Comparison of ENCODE assay signal across 23 mouse cellular contexts in the genomic region with DNA sequence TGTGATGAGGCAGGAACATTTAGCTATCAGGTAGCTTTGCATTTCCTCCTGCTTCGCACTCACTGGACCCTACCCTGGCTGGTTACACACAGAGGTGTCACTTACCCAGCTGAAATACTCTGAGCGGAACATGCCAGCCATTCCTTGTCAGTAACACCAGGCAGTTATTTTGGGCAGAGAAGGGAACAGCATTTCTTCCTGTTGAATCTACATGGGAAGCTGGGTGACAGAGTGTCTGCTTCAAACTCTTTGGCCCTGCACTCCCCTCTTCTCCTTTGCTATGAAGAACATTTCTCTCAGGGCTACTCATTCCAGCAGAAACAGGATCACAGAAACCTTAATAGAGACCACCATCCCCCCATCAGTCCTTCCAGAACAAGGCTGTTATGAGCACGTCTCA. TPM values are rescaled to one million over a fixed set of nuclear protein-coding genes. Genes with fewer than 3 reads are reported as not detected.
DNase-seq lines count a peak whose midpoint lies in the region; ATAC-seq and TF ChIP-seq lines count a peak whose summit lies in the region.
"Had no signal": no experiment of that assay in that cellular context is flagged by ENCODE, and none has a peak within 500 bp of the region (broad histone marks: within the 10 kb centered on the region; RNA-seq: fewer than 3 reads in every experiment).

No protein-coding gene starts in this region.

- H3K4me2 ChIP-seq in intestine, postnatal 0 days (replicated peaks; ENCODE audit: low read depth): 0 out of 2 replicates have a peak overlapping the region, but pooled peaks have one; percentile 13
- H3K4me2 ChIP-seq: embryonic facial prominence, embryonic 15.5 days; hindbrain, embryonic 13.5 days; limb, embryonic 12.5 days; neural tube, embryonic 12.5 days had no signal

- no peak for ATAC-seq in intestine, postnatal 0 days
- ATAC-seq: forebrain, embryonic 14.5 days; Patski had no signal

- no peak overlapping the region for H3K4me3 ChIP-seq in gastrocnemius, adult 2 months
- H3K4me3 ChIP-seq in lung, adult 2 months (replicated peaks; ENCODE audit: extremely low read depth, low read depth, low read length): no peak overlapping the region
- H3K4me3 ChIP-seq in intestine, postnatal 0 days (ENCODE audit: low read depth, low read length): no peak overlapping the region
- H3K4me3 ChIP-seq in limb, embryonic 10.5 days: no peak overlapping the region
- H3K4me3 ChIP-seq: embryonic facial prominence, embryonic 15.5 days; hindbrain, embryonic 13.5 days; limb, embryonic 12.5 days; neural tube, embryonic 12.5 days had no signal

- peak overlapping the region; percentile 25; the same call in 1 of the 2 replicates for H3K27ac ChIP-seq in gastrocnemius, adult 2 months
- H3K27ac ChIP-seq in intestine, postnatal 0 days (ENCODE audit: low read depth, low read length): peak overlapping the region; percentile 66
- no peak overlapping the region for H3K27ac ChIP-seq in limb, embryonic 10.5 days
- H3K27ac ChIP-seq: embryonic facial prominence, embryonic 15.5 days; hindbrain, embryonic 13.5 days; limb, embryonic 12.5 days; neural tube, embryonic 12.5 days had no signal

- H3K9ac ChIP-seq in intestine, postnatal 0 days (ENCODE audit: low read depth, low read length): no peak overlapping the region
- H3K9ac ChIP-seq: embryonic facial prominence, embryonic 15.5 days; hindbrain, embryonic 13.5 days; limb, embryonic 12.5 days; neural tube, embryonic 12.5 days had no signal

- no peaks in the 10 kb centered on the region for H3K36me3 ChIP-seq in intestine, postnatal 0 days (ENCODE audit: control insufficient read depth, insufficient read depth)
- H3K36me3 ChIP-seq in limb, embryonic 10.5 days: no peaks in the 10 kb centered on the region
- H3K36me3 ChIP-seq: embryonic facial prominence, embryonic 15.5 days; hindbrain, embryonic 13.5 days; limb, embryonic 12.5 days; neural tube, embryonic 12.5 days had no signal

- DNase-seq in gastrocnemius, adult 2 months: peak; percentile 42
- no peak for DNase-seq in gastrocnemius, postnatal 25 days
- peak; percentile 35 to 52 for DNase-seq in lung, adult 18-20 months
- no peak for DNase-seq in lung, adult 2 months
- peak; percentile 30 for DNase-seq in skeletal muscle tissue, adult 2 months (ENCODE audit: low read depth, low spot score)
- DNase-seq in embryo, embryonic 11 days: no peak
- no peak for DNase-seq in limb, embryonic 10.5 days (ENCODE audit: low spot score)
- DNase-seq: cerebellum, adult 18-20 months; gastrocnemius, postnatal 10 days; kidney, postnatal 10 days; midbrain, embryonic 14.5 days; thymus, postnatal 25 days had no signal

- TF ChIP-seq POLR2A in lung, adult 2 months (IDR thresholded peaks at IDR 0.05; ENCODE audit: borderline replicate concordance, extremely low read depth, low read depth, low read length): no peak

- H3K4me1 ChIP-seq in lung, adult 2 months (ENCODE audit: control insufficient read depth, insufficient read depth, low read length): peaks cover 17% of the 10 kb centered on the region; the same call in 1 of the 2 replicates
- H3K4me1 ChIP-seq in intestine, postnatal 0 days (replicated peaks; ENCODE audit: control insufficient read depth, insufficient read depth, low read length): peaks cover 15% of the 10 kb centered on the region; the same call in 1 of the 2 replicates
- no peaks in the 10 kb centered on the region; the same call in 1 of the 2 replicates for H3K4me1 ChIP-seq in limb, embryonic 10.5 days

- intact Hi-C loops in gastrocnemius, adult 2 months (cut with DNase I): no loop called here

- H3K9me3 ChIP-seq in intestine, postnatal 0 days (ENCODE audit: control insufficient read depth): no peaks in the 10 kb centered on the region
- H3K9me3 ChIP-seq in limb, embryonic 10.5 days (replicated peaks): no peaks in the 10 kb centered on the region
- H3K9me3 ChIP-seq: embryonic facial prominence, embryonic 15.5 days; hindbrain, embryonic 13.5 days; limb, embryonic 12.5 days; neural tube, embryonic 12.5 days had no signal

- TF ChIP-seq CTCF in gastrocnemius, adult 2 months (IDR thresholded peaks at IDR 0.05): no peak
- no peak for TF ChIP-seq CTCF in lung, adult 2 months (IDR thresholded peaks at IDR 0.05; ENCODE audit: insufficient read depth, low read length)
- no peak for TF ChIP-seq CTCF in intestine, postnatal 0 days (IDR thresholded peaks at IDR 0.05; ENCODE audit: low read depth)

- WGBS in lung, adult 2 months: 29% methylated on average over 3 of the region's 3 CpGs
- 56% methylated on average over 3 of the region's 3 CpGs for WGBS in intestine, postnatal 0 days
- 93% methylated on average over 3 of the region's 3 CpGs for WGBS in limb, embryonic 10.5 days

- H3K27me3 ChIP-seq in intestine, postnatal 0 days (replicated peaks; ENCODE audit: control insufficient read depth, insufficient read depth, low read length): no peaks in the 10 kb centered on the region
- H3K27me3 ChIP-seq in limb, embryonic 10.5 days (ENCODE audit: low read depth, poor library complexity, severe bottlenecking): no peaks in the 10 kb centered on the region
- H3K27me3 ChIP-seq: embryonic facial prominence, embryonic 15.5 days; hindbrain, embryonic 13.5 days; limb, embryonic 12.5 days; neural tube, embryonic 12.5 days; Patski had no signal

RNA-seq across cellular contexts. Expression of a gene that starts 32.0 kb away (rescaled TPM):
- 1 to 10 TPM; 1.1 to 1.6 TPM for total RNA-seq in gastrocnemius, adult 2 months (2021)
- 1 to 10 TPM in 1 of 2 experiments, under 1 TPM in 1; 0.88 to 1.0 TPM for total RNA-seq in gastrocnemius, postnatal 25 days (2021)
- 17.0 and 17.9 TPM in 2 replicates for polyA plus RNA-seq in lung, adult 2 months (2012; rRNA removed)
- 6.2 and 6.6 TPM in 2 replicates for polyA plus RNA-seq in intestine, postnatal 0 days (2015; fragmentation: Nextera tagmentation; extraction: Ambion mirVana)
- 7.8 and 9.4 TPM in 2 replicates for polyA plus RNA-seq in limb, embryonic 10.5 days (2016; fragmentation: Nextera tagmentation; extraction: Ambion mirVana)

RNA-seq across cellular contexts. Expression of a gene that starts 42.6 kb away (rescaled TPM):
- total RNA-seq in gastrocnemius, adult 2 months (2021): not detected
- not detected for total RNA-seq in gastrocnemius, postnatal 25 days (2021)
- polyA plus RNA-seq in lung, adult 2 months (2012; rRNA removed): not detected in 2 replicates
- polyA plus RNA-seq in intestine, postnatal 0 days (2015; fragmentation: Nextera tagmentation; extraction: Ambion mirVana): not detected in 2 replicates
- polyA plus RNA-seq in limb, embryonic 10.5 days (2016; fragmentation: Nextera tagmentation; extraction: Ambion mirVana): not detected in 2 replicates
- total RNA-seq: gastrocnemius, postnatal 10 days; layer of hippocampus, postnatal 25 days had no signal
- polyA plus RNA-seq: brain, embryonic 14.5 days; cortical plate, adult 2 months; embryonic facial prominence, embryonic 15.5 days; forebrain, embryonic 14.5 days; liver, embryonic 16.5 days; midbrain, embryonic 14.5 days; neural tube, embryonic 12.5 days had no signal

Comparison
In these comparisons a context has a peak if more than half of its experiments do, and no peak if none do; other contexts are left out.
1. DNase-seq: peak in gastrocnemius, adult 2 months (single experiment), lung, adult 18-20 months (2 of 2) and skeletal muscle tissue, adult 2 months (single experiment); none in gastrocnemius, postnatal 25 days (single experiment), lung, adult 2 months (single experiment), embryo, embryonic 11 days (single experiment) and limb, embryonic 10.5 days (single experiment).